Mouse (Mus musculus) kidney, postnatal 25 days (tissue): ENCODE results near the gene Kcne1.
A peak's percentile ranks its signal among the peaks of the same experiment; 100 is the strongest.

Source experiments
- DNase-seq, 2 experiments: peaks; one replicate each; pipeline ENCODE4 v3.0.0; 2021; ENCODE audit warnings: mixed read lengths in 2 of 2

Gene Kcne1

DNA sequence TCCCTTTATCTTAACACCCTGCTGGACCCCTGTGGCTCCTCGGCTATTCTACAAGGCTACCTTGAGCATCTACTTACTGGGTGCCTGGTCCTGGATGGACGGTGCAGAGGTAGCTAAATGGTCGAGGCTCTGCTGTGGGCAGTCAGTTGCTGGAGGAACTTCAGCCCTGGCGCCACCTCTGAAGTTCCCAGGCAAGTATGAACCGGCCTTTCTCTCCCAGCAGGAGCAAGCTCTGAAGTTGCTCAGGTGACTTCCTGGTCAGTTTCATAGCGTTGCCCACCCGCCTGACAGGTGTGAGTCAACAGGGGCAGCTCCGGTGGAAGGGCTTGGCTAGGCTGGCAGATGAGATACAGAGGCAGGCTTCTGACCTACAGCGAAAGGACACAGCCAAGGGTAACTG is at the start of gene Kcne1:
Gene Kcne1 (minus strand): TSS at position 240 of the 400 bp plus-strand sequence.
- DNase-seq = no peak

DNA sequence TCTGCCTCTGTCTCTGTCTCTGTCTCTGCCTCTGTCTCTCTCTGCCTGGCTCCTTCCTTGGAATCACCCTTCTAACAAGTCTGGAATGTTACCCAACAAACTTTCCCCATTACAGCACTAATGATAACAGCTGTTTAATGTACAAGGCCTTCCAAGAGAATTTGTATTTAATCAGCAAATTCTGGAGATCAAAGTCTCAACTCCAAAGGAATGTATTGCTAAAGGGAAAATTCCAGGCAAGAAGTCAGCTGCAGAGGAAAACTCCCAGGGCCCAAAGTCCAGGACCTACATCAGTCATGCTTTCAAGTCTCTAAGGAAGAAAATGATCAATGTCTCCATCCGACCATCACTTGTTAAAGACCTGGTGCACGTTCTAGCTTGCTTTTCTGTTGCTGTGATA is 48.6 kb upstream of the Kcne1 start:
- DNase-seq = peak; percentile 60 to 73

DNA sequence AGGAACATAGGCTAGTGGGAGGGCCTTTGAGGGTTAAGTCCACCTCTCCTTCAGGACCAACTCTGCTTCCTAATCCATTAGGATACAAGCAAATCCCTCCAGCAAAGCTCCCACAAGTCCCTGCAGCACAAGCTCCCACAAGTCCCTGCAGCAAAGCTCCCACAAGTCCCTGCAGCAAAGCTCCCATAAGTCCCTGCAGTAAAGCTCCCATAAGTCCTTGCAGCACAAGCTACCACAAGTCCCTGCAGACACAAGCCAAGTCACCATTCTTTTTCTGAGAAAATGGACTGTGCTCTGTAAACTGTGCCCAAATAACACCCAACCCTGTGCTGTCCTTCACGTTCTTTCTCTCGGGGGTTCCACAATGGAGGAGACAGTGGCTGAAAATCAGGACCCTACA is 44.9 kb upstream of the Kcne1 start:
- no peak for DNase-seq

DNA sequence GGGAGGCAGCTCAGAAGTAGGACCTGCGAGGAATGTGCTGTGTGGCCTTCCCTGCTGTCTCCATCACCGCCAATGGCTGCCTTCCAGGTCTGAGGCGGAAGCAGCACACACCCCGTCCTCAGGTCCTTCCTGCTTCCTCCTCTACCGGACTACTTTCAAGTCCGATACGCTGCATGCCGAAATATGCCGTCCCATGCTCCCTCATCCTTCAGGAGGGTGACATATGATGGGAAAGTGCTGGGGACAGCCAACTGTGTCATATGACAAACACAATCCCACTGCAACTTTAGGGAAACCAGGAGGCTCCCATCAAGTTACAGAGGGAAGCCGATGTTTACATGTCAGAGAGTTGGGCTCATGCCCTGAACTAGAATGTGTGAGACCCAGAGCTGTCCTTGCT is 43.8 kb upstream of the Kcne1 start:
- DNase-seq = peak; percentile 43 to 60

DNA sequence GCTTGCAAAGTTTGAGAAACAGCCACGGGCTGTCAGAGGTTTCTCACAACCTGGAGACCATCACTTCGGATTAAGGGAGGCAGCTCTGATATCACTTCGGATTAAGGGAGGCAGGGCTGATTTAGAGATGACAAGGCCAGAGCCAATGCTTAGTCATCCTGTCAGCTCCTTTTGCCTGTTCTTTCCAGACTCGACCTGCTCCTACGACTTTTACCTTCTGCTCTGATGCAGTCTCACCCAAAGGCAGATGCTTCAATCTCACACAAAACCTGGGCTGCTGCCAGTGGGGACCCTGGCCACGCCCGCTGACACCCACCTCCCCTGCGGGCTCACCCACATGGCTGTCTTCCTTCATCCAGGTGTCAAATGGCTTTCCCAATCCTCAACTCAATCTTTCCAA is 42.9 kb upstream of the Kcne1 start:
- DNase-seq = no peak

DNA sequence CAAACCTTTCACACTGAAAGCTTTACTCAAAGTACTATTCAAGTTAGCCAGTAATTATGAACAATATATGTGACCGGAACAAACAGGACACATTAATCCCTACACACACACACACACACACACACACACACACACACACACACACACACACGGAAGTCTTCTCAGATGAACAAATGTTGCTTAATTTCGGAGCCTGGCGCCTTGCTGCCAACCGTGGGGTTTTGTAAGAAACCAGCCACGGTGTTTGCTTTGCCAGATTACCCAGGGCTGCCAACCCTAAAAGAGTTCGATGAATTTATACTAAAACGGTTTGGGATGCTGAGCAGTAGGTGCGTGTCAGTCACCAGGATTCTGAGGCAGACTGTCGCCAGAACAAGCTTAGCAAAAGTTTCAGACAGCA is 41.9 kb upstream of the Kcne1 start:
- DNase-seq = no peak

DNA sequence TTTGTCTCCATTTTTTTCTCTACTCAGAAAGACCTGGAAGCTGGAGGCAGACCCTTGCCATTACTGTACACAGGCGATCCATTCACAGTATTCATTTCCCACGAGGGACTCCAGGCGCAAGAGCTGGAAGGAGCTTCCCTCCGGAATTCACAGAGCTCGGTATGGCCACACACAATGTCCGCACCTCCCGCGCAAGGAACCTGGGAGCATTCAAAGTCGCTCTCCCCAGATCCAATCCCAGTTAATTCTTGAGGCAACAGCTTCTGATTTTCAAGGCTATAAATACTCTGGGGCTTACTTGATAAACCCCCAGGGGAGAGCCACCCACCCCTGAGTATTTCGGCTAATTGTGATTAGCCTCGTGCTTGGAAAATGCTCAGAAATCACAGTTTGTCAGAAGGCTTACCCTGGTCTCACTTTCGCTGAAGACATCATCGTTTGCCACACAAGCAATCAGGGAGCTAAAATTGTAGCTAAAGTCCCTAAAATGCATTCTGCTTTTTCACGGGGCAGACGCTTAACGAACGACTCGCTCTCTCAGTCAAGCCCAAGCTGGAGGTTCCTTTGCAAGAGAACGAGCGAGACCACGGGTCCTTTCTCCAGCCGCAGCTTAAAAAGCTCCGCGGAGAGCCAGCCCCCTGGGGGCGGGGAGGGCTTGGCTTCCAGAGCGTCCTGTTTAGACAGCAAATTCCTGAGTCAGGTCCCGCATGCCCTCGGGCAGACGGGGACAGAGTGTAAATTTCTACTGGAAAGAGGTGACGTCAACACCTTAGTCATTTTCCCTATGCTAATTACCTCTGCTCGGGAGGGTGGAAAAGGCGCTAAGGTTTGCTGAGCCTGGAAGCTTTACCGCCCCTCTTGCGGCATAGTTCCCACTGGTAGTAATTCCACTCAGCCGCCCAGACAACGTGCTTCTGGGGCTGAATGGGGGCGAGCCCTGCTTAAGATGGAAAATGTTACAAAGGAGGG is 40.5 kb upstream of the Kcne1 start:
- DNase-seq = peak; percentile 93 to 98

DNA sequence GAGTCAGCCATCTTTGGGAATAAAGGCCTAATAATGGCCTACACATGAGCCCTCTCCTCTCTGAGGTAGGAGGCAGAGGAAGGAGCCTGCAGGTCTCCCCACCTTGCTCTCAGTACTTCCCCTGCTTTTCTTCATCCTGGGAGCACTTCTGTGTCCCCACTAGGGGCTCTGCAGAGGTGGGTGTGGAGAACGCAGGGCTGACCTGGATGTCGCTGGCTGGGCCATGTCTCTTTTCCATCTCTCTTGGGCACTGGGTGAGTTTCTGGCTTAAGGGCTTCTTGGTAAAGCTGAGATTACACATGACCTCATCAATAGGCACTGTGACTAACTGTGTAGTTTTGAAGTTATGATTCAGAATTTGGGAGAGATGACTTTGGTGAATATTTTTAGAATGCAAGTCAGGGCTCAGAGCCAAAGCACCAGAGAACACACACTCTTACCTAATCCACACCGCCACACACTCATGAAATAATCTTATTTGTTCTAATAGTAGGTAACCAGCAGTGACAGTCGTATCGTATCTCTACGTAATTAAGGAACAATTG is 39.4 kb upstream of the Kcne1 start:
- DNase-seq = no peak

DNA sequence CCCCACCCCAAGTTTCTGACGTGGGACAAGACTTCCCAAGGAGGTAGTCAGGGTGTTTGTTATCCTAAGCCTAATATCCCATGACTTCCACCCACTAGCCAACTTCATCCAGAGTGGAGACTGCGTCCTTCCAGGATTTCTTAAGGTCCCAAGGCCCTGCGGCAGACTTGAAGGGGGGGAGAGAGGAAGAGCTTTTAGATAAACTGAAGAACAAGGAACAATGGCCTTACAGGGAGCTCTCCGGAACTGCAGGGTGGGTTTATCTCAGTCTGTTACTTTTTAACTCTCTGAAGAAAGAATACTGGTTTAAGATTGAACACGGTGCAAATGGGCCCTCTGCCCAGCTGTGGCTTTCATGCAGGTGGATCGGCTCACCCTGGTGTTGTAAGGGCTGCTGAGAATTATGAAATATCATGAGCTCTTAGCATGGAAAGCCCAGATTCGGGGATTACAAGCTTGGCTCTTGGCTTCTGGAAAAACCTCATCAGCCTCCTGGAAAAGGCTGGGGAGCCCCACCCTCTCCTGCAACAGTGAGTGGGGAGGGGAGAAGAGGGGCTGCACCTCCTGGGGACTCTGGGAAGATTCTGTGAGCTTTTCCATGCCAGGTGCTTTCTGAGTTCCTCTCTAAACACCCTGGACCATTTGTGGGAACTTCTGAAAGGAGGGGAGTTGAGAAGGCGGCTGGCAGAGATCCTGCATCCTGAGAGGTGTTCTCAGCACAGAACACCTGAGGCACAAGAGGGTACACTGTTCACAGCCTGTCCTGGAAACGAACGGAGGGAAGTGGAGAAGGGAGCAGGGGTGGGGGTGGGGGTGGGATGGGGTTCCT is 38.7 kb upstream of the Kcne1 start:
- DNase-seq = peak; percentile 55 to 72

DNA sequence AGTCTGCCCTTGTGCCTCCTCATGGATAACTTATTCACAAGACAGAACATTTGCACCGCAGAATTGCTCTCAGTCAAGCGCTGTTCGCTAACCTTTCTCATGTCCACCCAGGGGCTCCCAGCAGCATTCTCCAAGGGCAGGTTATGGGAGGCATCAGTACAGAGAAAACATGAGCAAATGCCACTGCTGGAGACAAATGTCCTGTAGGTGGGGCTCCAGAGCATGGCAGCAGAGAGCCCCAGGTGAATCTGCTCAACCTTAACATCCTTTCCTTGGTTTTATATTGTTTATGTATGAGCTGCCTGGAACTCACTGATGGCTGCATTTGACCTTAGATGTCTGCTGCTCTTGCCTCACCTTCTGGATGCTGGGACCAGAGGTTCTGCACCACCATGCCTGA is 34.5 kb upstream of the Kcne1 start:
- peak in 1 of 2 experiments; percentile 46 for DNase-seq

DNA sequence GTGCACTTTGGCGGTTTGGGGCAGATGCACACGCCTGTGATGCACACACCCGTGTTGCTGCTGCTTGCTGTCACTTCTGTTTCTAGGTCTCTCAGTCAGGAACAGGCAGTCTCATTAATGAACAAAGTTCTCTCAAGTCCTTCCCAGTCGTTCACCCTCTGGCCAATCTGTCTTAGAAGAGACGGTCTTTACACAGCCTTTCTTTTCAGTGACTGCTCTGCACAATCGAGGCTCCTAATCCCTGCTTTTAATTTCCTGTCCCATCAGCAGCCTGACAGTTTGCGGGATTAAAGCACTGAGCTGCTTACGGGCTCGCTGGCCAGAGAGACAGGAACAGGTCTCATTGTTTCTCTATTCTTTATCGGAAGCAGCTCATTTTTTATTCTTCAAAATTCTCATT is 28.4 kb upstream of the Kcne1 start:
- DNase-seq = no peak

DNA sequence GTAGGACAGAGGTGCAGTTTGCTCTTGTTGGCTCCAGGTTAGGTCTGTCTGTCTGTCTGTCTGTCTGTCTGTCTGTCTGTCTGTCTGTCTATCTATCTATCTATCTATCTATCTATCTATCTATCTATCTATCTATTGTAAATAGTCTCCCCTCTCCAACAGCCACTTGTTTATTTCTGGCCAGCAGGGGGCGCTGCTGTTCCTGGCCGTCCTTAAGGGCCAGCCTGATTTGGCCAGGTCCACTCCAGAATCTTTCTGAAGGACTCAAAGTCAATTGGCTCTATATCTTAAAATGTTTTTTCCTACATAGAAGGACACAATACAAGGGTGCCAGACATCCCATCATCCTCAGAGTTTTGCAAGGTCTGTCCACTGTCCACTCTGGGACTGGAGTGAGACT is 25.8 kb upstream of the Kcne1 start:
- DNase-seq = peak; percentile 79 to 89

DNA sequence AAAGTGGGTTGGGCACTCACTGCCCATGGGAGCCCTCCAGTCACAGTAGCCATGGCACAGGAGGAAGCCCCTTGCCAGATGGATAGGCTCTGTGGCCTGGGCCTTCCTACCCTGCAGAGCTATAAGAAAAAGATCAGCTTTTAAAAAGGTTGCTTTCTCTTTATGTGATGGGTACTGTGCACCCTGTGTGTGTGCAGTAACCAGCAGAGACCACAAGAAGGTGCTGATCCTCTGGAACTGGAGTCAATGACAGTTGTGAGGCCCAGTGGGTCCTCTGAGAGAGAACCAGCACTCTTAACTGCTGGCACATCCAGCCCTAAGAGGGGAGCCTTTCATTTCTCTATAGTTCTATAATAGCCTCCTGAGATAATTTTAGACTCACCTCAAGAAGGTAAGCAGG is 24.1 kb upstream of the Kcne1 start:
- DNase-seq = no peak

DNA sequence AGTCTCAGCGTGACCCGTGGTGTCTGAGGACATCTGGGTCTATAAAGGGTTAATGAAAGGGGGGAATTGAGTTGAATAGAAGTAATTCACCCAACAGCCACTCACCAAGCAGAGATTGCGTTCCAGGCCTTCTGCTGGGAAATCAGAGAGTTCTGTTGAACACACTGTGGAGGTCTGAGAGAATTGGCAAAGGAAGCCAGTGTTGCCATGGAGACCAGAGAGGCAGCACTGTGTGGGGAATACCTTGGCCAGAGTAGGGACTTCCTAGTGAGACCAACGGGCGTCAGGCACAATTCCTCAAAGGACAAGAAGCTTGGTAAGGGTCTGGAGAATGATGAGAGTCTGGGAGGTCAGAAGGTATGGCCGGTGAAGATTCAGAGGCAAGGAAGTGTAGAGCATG is 23.2 kb upstream of the Kcne1 start:
- no peak for DNase-seq

DNA sequence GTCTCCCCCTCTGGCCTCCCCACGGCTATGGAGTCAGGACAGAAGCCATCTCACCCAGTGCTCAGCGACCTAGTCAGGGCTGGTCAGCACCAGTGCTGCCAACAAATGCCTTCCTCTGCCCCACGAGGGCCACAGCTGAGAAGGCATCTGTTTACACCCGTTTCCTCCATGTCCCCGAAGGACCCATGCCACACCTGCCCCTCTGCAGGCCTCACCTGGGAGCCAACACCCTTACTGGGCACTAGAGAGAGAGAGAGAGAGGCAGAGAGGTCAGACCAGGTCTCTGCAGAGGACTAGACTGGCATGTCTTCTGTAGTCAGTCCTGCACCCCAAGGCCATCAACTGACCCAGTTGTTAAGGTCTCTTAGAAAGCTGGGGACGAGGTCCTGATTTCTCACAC is 21.8 kb upstream of the Kcne1 start:
- DNase-seq = no peak

DNA sequence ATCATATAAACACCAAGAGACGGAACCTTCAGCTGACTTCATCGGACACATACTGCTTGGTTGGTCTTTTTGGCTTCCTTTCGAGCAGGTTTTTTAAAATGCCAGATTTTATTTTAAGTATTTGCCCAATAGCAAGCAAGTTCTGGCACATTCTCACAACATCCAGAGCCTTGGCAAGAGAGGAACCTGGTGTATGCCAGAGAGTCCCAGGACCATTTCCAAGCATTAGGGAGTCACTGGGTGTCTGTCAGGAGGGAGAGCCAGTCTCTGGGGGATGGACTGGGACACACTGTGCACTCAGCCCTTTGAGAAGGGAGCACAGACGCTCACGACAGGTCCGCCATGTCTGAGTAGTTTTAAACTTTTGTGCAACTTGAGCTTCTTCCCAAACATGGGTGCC is 17.7 kb upstream of the Kcne1 start:
- DNase-seq = no peak

DNA sequence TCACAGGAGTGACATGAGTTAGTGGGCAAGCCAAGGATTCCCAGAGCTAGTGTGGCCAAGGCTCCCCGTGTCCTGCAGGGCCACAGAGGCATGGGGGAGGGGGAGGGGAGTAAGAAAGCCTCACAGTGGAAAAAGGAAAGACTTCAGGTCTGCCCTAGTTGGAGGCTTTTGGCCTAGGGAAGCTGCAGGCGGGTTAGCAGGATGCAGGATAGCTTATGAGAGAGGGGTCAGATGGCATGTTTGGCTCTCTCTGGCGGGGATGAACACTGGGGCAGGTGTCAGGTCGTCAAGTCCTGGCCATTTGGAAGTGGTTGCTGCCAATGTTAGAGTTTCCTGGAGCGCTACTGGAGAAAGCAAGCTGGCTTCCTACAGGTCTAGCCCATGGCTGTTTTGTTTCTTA is 12.4 kb upstream of the Kcne1 start:
- DNase-seq = no peak

DNA sequence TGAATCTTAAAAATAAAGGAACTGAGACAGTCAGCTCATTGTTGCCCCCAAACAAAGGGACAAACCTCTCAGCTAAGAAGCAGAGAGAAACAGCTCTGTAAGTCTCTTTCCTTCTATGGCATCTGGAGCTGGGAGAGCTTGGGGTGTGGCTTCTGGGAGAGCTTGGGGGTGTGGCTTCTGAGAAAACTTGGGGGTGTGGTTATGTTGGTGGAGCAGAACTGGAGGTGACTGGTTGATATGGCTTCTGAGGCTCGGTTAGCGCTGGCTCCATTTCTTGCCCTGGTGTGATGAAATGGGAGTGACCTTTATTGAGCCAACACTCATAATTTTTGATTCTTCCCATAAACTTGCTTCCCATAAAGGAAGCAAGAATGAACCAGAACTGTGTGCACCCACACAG is 10.0 kb upstream of the Kcne1 start:
- DNase-seq = peak; percentile 48 to 69

DNA sequence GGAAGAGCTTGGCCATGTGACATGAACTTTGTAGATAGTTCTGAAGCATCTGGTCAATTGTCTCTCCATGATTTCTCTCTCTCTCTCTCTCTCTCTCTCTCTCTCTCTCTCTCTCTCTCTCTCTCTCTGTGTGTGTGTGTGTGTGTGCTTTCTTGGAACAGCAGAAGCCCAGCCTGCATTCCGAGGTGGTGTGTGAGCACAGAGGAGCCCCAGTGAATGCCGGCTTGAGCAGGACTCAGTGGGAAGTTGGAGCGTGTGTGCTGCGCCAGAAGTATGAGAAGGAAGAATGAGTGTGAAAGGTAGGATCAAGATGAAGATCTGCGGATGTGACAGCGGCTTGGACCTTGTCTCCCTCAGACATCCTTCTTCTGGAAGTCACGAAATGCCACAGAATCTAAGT is 6.2 kb upstream of the Kcne1 start:
- no peak for DNase-seq

DNA sequence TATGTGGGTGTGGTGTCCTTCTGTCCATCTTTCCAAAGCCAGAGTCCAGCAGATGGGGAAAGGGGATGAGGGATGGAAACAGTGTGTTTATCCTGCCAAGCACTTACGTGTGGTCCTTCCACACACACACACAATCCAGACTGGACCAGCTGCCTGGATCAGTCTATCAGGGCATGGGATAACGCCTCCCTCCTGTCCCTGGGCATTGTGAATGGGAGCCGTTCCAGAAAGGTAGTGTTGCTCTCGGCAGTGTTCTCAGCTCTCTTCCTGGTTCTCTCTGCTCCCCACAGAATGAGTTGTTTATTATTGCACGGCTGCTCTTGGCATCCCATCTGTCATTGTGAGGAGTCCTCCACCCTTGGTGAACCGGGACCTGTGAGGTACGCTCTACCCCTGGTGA is 1.4 kb upstream of the Kcne1 start:
- no peak for DNase-seq

DNA sequence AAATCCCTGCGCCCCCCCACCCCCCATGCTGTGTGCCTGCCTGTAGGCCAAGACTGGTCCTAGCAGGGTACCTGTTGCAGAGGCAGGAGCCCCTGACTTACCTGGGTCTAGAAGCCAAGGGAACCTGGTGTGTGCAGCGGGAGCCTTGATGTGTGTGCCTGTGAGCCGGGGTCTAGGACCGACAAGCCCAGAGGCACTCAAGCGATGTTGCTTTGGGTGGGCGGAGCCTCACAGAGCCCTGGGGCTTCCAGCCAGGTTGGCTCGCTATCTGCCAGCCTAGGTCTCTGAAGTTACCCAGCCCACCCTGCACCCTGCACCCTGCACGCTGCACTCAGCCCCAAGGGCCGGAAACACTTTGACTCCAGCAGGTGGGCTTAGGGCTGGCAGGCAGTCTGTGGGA is 534 bp downstream of the Kcne1 start:
- DNase-seq = peak in 1 of 2 experiments; percentile 43

DNA sequence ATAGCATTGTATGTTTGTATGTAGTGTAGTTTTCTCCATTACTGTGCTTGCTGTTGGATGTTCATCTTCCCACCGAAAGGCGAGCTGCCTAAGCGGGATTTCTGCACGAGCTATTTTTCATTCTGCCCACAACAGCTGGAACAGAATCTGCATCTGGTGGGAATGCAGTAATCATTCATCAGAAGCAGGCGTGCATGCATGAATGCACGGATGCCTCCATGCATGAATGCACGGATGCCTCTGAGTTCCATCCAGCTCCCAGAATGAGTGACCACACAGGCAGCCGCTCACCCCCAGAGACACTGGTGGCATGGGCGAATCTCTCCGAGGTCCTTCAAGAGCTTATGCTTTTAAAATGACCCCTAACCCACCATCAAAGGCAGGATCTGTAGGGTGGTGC is 1.7 kb downstream of the Kcne1 start:
- no peak for DNase-seq

DNA sequence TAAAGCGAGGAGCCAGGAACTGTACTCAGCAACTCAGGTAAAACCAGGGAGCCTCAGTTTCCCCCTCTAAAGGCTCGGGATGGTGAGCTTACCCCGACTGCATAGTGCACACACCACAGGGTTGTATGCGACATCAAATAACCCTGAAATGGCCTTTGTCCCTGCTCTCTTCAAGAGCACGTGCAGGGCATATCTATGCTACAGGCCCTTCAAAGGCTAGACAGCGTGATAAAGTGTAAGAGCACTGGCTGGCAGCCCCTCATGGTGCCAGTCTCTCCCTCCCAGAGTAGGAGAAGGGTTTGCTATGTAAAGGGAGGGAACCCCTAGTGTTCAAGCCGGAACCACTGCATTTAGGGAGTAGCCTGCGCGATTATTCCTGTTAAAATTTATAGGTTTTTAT is 2.2 kb downstream of the Kcne1 start:
- DNase-seq = no peak

DNA sequence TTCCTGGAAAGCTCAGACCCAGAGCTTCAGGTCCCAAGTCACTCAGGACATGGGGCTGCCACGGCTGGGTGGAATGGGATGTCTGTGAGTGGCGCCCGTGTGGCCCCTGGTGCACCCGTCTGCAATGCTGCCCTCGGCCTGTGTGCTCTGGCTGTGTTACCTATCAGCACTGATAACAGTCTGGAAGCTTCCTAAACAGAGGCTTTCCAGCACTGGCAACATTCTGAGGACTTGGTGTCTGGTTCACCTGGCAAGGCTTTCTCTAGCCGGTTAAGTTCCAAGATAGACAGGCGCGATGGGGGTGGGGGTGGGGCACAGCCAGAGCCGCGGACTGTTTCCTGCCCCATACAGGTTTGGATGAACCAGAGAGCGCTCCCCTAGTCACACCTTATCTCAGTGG is 3.3 kb downstream of the Kcne1 start:
- no peak for DNase-seq
